Mouse (Mus musculus): ENCODE measurements around the gene Kcnj6.

The Kcnj6 gene

DNA sequence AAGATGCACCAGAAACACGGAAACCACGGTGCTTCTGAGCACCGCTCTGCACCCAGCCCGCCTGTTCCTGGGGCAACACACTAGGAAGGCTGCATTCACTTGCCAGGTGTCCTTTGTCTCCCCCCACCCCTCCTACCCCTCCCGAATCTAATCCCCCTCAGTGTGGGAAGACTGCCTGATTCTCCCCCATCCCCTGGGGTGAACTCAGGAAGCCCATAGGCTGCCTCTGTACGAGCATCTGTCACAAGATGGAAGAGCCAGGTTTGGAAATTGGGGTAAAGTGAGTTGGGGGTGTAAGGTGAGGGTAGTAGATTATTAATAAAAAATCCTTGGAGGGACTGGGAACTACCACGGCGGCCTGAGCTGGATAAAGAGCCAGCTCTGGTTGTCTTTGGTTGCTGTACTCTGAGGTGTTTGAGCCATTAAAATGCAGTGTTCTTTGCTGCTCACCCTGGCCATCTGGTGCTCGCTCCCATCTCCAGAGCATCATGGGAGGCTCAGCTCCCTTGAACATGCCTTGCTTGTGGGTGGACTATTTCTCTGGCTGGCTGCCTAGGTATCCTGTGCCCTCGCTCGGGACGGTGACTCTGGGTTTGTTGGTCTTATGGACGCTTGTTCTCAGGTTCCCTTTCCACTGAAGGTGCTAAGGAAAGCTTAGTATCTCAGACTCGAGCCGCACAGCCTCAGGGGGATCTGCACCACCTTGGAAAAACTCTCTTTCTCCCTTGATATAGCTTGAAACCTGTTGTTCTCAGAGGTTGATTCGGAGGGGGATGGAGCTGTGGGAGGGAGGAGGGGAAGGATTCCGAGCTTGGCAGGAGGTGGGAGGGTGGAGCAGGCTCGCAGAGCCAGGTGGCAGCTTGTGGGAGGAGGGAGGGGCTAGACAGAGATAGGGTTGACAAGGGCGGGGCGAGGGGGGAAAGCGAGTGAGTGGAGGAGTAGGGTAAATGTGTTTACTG lies 65.9 kb downstream of the Kcnj6 start:
- DNase-seq (ENCODE audit: low spot score in 2 of 2) = peak; percentile 41

- DNase-seq (ENCODE audit: low spot score in 2 of 2) = no peak
These were observed 72.1 kb downstream of the Kcnj6 start for GRCm38 (mm10) chr16:94925364-94925763.

DNA sequence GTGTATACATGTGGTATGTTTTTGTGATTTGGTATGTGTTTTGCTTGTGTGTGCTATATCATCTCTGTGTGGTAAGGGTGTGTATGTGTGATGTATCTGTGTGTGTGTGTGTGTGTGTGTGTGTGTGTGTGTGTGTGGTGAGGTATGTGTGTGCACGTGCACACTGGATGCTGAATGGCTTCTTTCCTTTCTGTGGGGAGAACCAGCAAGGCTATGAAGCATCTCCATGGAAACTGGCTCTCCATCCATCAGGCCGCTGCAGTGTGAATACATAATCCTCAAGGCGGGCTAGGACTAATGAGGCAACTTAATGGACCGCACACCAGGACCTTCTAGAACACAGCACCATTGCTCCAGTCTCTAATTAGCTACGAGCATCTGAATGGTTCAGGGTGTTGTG lies 78.3 kb downstream of the Kcnj6 start:
- no peak for DNase-seq (ENCODE audit: low spot score in 2 of 2)

- peak in 1 of 2 experiments; percentile 31 for DNase-seq (ENCODE audit: low spot score in 2 of 2)
These were observed 91.5 kb downstream of the Kcnj6 start for GRCm38 (mm10) chr16:94906026-94906425.

GRCm38 (mm10) chr16:94898832-94899231 lies 98.7 kb downstream of the Kcnj6 start:
- DNase-seq (ENCODE audit: low spot score in 2 of 2) = no peak

DNA sequence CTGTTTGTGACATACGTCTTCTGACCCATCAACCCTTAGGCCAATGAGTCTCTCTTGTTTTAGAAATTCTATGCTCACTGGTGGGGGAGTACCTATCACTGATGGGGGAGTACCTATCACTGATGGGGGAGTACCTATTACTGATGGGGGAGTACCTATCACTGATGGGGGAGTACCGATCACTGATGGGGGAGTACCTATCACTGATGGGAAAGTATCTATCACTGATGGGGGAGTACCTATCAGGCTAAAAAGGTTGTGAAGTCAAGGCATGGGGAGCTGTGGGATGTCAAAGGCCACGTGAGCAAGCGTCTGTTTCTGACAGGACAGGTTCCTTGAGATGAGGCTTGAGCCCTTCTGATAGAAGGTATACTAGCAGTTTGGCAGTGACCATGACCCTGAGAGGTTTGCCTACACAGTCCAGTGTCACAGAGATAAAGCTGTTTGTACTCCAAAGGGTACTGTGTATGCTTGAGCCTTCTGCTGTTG lies 105.3 kb downstream of the Kcnj6 start:
- no peak for DNase-seq (ENCODE audit: low spot score in 2 of 2)

- DNase-seq (ENCODE audit: low spot score in 2 of 2) = no peak
These were observed 106.9 kb downstream of the Kcnj6 start for GRCm38 (mm10) chr16:94890581-94890980.

DNA sequence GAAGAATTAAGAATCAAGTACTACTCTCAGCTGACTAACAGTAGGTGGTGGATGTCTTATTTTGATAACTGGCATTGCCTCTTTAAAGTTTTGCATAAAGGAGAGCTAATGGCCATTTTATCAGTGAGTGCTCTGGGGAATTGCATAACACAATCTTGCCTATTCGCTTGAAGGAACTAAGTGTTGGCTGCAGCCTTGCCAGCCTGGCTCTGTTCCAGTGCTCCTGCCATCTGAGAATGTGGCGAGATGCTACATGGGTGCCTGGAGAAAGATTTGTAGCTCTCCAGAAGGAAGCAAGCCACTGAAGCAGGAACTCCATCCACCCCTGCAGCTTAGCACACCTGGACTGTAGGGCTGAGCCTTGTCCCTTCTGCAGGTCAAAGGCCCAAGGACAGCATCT lies 107.4 kb downstream of the Kcnj6 start:
- DNase-seq (ENCODE audit: low spot score in 2 of 2) = no peak

- DNase-seq (ENCODE audit: low spot score in 2 of 2) = no peak
These were observed 108.9 kb downstream of the Kcnj6 start for GRCm38 (mm10) chr16:94888554-94888953.

DNA sequence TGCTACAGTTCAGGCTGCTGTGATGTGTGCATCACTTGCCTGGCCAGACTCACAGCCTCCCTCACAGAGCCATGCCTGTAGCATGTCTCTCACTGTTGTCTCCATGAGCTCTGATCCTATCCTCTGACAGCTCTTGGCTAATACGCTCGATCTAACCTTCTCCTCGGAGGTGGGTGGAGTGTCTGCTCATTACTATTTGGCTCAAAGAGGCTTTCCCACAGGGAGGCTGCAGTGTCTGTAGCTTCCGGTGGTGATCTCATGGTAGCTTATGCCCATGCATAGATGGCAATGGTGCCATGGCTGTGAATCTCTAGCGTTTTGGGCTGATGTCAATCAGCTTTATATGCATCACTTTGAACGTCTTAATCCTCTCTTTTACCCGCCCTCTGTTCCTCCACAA lies 111.1 kb downstream of the Kcnj6 start:
- no peak for DNase-seq (ENCODE audit: low spot score in 2 of 2)

- DNase-seq (ENCODE audit: low spot score in 2 of 2) = peak in 1 of 2 experiments; percentile 47
These were observed 112.4 kb downstream of the Kcnj6 start for GRCm38 (mm10) chr16:94885062-94885461.

GRCm38 (mm10) chr16:94883909-94884308 lies 113.6 kb downstream of the Kcnj6 start:
- no peak for DNase-seq (ENCODE audit: low spot score in 2 of 2)

GRCm38 (mm10) chr16:94883196-94883595 lies 114.3 kb downstream of the Kcnj6 start:
- DNase-seq (ENCODE audit: low spot score in 2 of 2) = no peak

DNA sequence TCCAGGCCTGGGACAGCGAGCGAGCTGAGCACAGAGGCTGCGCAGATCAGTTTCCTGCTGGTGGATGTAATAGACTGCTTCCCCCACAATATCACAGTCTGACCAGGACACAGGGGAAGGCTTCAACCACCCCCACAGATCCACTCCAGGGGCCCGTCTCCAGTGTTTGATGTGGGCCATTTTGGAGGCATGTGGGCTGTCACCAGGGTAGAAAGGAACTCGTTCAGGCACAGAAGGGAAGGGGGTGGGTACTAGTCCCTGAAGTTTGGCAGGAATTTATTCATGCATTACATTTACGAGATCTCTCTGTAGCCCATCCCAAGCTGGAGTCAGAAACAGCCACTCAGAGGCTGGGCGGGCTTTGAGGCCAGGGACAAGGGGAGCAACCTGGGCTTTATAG lies 115.4 kb downstream of the Kcnj6 start:
- peak in 1 of 2 experiments; percentile 32 for DNase-seq (ENCODE audit: low spot score in 2 of 2)

- DNase-seq (ENCODE audit: low spot score in 2 of 2) = no peak
These were observed 124.8 kb downstream of the Kcnj6 start for GRCm38 (mm10) chr16:94872614-94873272.

- DNase-seq (ENCODE audit: low spot score in 2 of 2) = no peak
These were observed 129.1 kb downstream of the Kcnj6 start for GRCm38 (mm10) chr16:94868354-94868753.

DNA sequence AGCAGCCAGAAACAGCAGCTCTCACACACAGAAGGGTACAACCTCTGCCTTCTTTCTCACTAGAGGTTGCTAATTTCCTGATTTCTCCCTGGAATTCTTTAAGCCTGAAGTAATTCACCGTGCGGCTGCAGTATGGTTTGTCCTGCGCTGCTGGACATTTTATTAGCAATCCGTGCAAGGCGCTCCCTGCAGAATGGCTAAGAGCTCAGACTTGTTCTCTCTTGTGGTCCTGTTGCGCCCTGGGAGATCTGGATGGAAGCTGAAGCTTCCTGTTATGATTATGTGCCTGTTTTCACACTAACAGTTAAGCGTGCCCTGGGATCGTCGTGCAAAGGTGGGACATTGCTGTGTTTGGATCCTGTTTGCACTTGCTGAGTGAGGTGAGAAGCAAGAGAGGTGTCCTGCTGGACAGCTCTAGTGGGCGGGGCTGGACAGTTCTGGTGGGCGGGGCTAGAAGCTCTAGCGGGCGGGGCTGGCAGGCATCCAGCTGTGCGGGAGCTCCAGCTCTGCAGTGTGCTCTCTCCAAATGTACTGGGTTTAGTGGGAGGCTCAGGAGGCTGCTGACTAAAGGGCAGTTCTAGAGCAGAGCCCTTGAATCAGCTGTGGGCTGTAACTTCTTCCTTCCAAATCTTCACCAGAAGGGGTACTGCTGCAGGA lies 131.1 kb downstream of the Kcnj6 start:
- no peak for DNase-seq (ENCODE audit: low spot score in 2 of 2)

GRCm38 (mm10) chr16:94865796-94866195 lies 131.7 kb downstream of the Kcnj6 start:
- no peak for DNase-seq (ENCODE audit: low spot score in 2 of 2)

GRCm38 (mm10) chr16:94865101-94865500 lies 132.4 kb downstream of the Kcnj6 start:
- DNase-seq (ENCODE audit: low spot score in 2 of 2) = no peak

GRCm38 (mm10) chr16:94863475-94863874 lies 134.0 kb downstream of the Kcnj6 start:
- DNase-seq (ENCODE audit: low spot score in 2 of 2) = no peak

DNA sequence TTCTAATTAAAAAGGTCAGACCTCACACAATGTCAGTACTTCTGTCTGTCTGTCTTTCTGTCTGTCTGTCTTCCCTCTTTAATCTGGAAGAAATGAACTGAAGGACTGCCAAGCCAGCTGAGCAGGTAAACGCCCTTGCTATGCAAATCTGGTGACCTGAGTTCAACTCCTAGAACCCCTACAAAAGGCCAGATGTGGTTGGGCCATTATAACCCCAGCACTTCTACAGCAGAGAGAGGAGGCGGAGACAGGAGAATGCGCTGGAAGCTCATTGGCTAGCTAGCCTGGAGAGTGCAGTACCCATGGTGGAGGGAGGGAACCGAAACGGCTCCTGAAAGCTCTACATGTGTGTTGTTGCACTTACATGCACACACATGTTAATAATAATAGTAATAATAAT lies 141.5 kb downstream of the Kcnj6 start:
- DNase-seq (ENCODE audit: low spot score in 2 of 2) = no peak

All from frontal cortex, postnatal 14 days (tissue).